Mouse (Mus musculus) neural tube, embryonic 12.5 days (tissue): ENCODE results near the gene Itga9. TPM values are rescaled to one million over a fixed set of nuclear protein-coding genes. Genes with fewer than 3 reads are reported as not detected.

Source experiments
- ATAC-seq: fragments of 200-750 bp; cut with Nextera tagmentation; 2 replicates; pipeline ENCODE4 v1.8.0; 2017; ENCODE audit warnings: low read depth, mild to moderate bottlenecking, moderate TSS enrichment, moderate library complexity; ENCODE audit not compliant: low FRiP score
- H3K27ac ChIP-seq: fragments of 300-500 bp; sonication (generic); 2 replicates; pipeline ENCODE4 v1.5.1; 2016
- H3K27me3 ChIP-seq: fragments of 300-500 bp; sonication (generic); replicated peaks from 2 replicates; pipeline ENCODE4 v1.6.1; 2016; ENCODE audit warnings: mild to moderate bottlenecking
- H3K36me3 ChIP-seq: fragments of 300-500 bp; sonication (generic); 2 replicates; pipeline ENCODE4 v1.6.1; 2016; ENCODE audit warnings: mild to moderate bottlenecking
- H3K4me1 ChIP-seq: fragments of 300-500 bp; sonication (generic); 2 replicates; pipeline ENCODE4 v1.6.1; 2016
- H3K4me2 ChIP-seq: fragments of 300-500 bp; sonication (generic); replicated peaks from 2 replicates; pipeline ENCODE4 v1.6.1; 2016; ENCODE audit warnings: mild to moderate bottlenecking
- H3K4me3 ChIP-seq: fragments of 300-500 bp; sonication (generic); 2 replicates; pipeline ENCODE4 v1.5.1; 2016
- H3K9ac ChIP-seq: fragments of 300-500 bp; sonication (generic); 2 replicates; pipeline ENCODE4 v1.6.1; 2016; ENCODE audit warnings: mild to moderate bottlenecking
- H3K9me3 ChIP-seq: fragments of 300-500 bp; sonication (generic); 2 replicates; pipeline ENCODE4 v1.6.1; 2016; ENCODE audit warnings: mild to moderate bottlenecking
- WGBS: fragments of 180-500 bp; shearing (Covaris S2); methylation state at CpG from one replicate; pipeline ENCODE4 v1.1.7; 2016; 5-methylcytosine and 5-hydroxymethylcytosine counted together
- polyA plus RNA-seq: library from polyadenylated mRNA; unstranded; fragments of >200 nt; fragmentation: Nextera tagmentation; extraction: Ambion mirVana; gene quantifications from 2 replicates; pipeline ENCODE4 v1.2.1, GENCODE M21; 2016

The Itga9 gene
- polyA plus RNA-seq, 1 experiment from 2014 or later = 9.4 TPM

DNA sequence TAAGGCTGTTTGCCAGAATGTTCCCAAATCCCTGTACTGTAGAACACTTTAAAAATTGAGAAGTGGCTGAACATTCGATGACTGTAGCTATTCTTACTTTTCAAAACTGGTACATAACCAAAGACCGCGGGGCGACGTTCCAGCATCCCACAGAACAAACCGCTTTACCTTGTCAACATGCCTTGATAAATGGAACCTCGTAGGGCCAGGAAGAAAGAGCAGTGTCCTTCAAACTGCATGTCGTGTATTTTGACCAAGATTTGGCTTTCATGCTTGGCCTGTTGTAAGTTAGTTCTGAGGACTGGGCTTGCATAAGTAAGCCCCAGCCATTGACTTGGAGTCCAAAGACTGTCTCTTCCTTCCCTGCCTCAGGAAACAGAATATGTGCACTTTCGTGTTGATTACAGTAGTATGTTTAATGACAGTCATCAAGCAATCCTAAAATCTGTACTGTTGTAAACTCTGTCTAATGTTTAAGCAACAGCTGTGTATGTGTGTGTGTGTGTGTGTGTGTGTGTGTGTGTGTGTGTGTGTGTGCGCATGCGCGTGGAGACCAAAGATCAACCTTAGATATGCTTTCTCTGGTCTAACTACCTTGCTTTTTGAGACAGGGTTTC lies 334.2 kb downstream of the Itga9 start:
- Histone ChIP-seq H3K9me3 (no peaks in the 10 kb centered on the region), H3K27me3 (no peaks in the 10 kb centered on the region), H3K27ac (no peak overlapping the region), H3K4me2 (no peak overlapping the region), H3K4me1 (peaks cover 4% of the 10 kb centered on the region), H3K36me3 (no peaks in the 10 kb centered on the region), H3K4me3 (no peak overlapping the region), H3K9ac (no peak overlapping the region)
- no peak for ATAC-seq
- 88% methylated on average over 12 of the region's 12 CpGs for WGBS

DNA sequence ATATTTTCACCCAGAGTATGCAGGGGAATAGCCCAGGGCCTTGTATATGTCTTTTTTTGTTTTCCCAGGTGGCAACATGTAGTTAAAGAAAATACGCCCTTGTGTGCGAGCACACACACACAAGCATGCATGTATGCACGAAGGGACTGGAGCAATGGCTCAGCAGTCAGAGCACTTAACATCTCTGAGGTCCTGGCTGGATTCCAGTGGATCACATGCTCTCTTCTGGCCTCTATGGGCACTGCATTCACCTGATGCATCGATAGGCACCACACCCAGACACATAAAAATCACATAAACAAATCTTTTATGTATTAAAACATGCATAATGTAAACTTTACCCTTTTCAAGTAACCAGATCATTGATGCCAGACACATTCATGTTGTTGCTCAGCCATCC lies 335.5 kb downstream of the Itga9 start:
- no peaks in the 10 kb centered on the region for H3K9me3 ChIP-seq
- ATAC-seq = no peak
- H3K36me3 ChIP-seq = no peaks in the 10 kb centered on the region
- no peaks in the 10 kb centered on the region for H3K27me3 ChIP-seq
- H3K9ac ChIP-seq = no peak overlapping the region
- H3K4me3 ChIP-seq = no peak overlapping the region
- 91% methylated on average over 4 of the region's 4 CpGs for WGBS
- no peak overlapping the region for H3K27ac ChIP-seq
- peaks cover 4% of the 10 kb centered on the region; the same call in 1 of the 2 replicates for H3K4me1 ChIP-seq
- H3K4me2 ChIP-seq = no peak overlapping the region

DNA sequence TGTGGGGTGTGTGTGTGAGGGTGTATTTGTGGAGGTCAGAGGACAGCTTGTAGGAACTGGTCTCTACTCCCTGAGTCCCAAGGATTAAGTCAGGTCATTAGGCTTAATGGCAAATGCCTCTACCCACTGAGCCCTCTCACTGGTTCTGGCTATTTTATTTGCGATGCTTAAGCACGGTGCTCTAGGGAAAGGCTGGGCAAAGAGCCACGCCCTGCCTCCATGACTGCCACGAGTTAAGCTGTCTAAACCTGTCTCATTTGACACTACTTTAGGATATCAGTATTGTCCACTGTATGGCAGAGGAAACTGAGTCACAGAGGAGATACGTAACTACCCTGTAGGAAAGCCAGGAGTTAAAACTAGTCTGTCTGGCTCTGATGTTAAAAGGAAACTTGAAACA lies 337.5 kb downstream of the Itga9 start:
- no peaks in the 10 kb centered on the region for H3K36me3 ChIP-seq
- WGBS = 75% methylated on average over 5 of the region's 5 CpGs
- peaks cover 4% of the 10 kb centered on the region; the same call in 1 of the 2 replicates for H3K4me1 ChIP-seq
- H3K9ac ChIP-seq = no peak overlapping the region
- no peaks in the 10 kb centered on the region for H3K9me3 ChIP-seq
- no peak overlapping the region for H3K4me3 ChIP-seq
- H3K27me3 ChIP-seq = no peaks in the 10 kb centered on the region
- no peak overlapping the region for H3K4me2 ChIP-seq
- no peak overlapping the region for H3K27ac ChIP-seq
- ATAC-seq = no peak

DNA sequence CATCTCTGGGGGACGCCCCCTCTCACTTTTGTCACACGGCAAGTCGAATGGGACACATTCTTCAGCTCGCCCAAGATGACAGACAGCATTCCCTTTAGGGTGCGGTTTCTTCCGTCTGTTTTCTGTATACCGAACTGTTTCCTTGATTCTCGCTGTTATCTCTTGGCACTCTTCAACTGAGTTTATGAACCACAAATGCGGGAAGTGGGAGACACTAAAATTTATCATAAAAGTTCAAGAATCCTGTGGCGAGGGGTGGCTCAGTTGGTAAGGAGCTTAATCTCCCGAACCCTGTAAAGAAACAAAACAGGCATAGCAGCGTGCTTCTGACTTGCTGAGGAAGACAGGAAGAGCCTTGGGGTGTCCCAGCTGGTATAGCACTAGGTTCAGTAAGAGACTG lies 337.9 kb downstream of the Itga9 start:
- Histone ChIP-seq H3K36me3 (no peaks in the 10 kb centered on the region), H3K4me3 (no peak overlapping the region), H3K9ac (no peak overlapping the region), H3K27ac (no peak overlapping the region), H3K9me3 (no peaks in the 10 kb centered on the region), H3K27me3 (no peaks in the 10 kb centered on the region), H3K4me2 (no peak overlapping the region), H3K4me1 (peaks cover 1% of the 10 kb centered on the region; the same call in 1 of the 2 replicates)
- WGBS = 83% methylated on average over 12 of the region's 12 CpGs
- no peak for ATAC-seq

DNA sequence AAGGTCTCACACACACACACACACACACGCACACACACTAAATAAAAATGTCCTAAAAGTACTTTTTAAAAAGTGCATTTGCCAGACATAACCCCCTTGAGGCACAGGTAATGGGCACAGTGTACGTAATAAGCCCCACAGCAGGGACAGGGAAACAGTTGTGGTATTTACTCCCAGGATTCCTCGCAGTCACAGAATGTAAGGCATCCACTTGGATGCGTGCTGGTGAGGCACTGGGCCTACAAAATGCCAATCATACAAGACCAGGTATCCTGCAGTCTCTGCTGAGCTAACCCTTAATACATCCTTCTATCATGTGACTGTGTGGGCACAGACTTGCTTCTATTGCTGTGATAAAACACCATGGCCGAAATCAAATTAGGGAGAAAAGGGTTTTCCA lies 342.0 kb downstream of the Itga9 start:
- Histone ChIP-seq H3K27ac (no peak overlapping the region), H3K4me2 (no peak overlapping the region), H3K36me3 (no peaks in the 10 kb centered on the region), H3K9me3 (no peaks in the 10 kb centered on the region), H3K27me3 (no peaks in the 10 kb centered on the region), H3K4me3 (no peak overlapping the region), H3K9ac (no peak overlapping the region), H3K4me1 (peaks cover 2% of the 10 kb centered on the region; the same call in 1 of the 2 replicates)
- WGBS = 88% methylated on average over 5 of the region's 5 CpGs
- no peak for ATAC-seq

DNA sequence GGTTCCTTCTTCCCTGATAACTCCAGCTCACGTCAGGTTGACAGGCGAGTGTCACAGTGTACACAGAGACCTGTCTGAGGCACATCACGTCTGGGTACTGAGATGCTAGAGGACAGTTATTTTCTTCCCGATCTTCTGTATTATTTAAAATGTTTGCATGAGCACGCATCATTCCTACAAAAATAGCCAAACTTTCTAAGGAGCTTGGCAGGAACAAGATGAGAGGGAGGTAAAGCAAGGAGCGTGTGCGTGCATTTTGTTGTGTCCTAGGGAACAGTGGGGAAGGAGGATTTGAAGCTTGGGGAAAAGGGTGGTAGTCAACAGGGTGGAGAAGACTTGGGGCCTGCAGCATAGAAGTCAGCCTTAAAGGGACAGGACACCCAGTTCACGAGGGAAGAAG lies 342.6 kb downstream of the Itga9 start:
- Histone ChIP-seq H3K4me1 (peaks cover 2% of the 10 kb centered on the region; the same call in 1 of the 2 replicates), H3K27me3 (no peaks in the 10 kb centered on the region), H3K4me2 (no peak overlapping the region), H3K9me3 (no peaks in the 10 kb centered on the region), H3K36me3 (no peaks in the 10 kb centered on the region), H3K9ac (no peak overlapping the region), H3K4me3 (no peak overlapping the region), H3K27ac (no peak overlapping the region)
- no peak for ATAC-seq
- WGBS = 94% methylated on average over 8 of the region's 8 CpGs

DNA sequence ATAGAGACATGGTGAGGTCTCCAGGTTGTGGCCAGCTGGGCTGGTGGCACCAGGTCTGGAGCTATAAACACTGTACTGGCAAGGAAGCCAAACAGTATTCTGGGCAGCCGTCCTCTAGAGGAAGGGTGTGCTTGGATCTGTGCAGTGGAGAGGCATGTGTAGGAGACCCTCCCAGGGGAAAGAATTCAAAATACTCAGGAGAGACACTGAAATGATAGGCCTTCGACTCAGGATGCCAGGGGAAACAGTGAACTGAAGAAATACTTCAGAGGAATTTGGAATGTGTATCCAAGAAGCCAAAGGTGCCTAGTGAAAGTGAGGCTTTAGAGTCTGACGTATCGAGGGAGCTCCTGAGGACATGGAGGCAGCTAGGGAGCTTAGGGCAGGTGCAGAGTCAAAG lies 343.2 kb downstream of the Itga9 start:
- no peak for ATAC-seq
- Histone ChIP-seq H3K36me3 (no peaks in the 10 kb centered on the region), H3K4me3 (no peak overlapping the region), H3K27me3 (no peaks in the 10 kb centered on the region), H3K27ac (no peak overlapping the region), H3K4me2 (no peak overlapping the region), H3K4me1 (peaks cover 2% of the 10 kb centered on the region; the same call in 1 of the 2 replicates), H3K9ac (no peak overlapping the region), H3K9me3 (no peaks in the 10 kb centered on the region)
- 86% methylated on average over 4 of the region's 4 CpGs for WGBS

DNA sequence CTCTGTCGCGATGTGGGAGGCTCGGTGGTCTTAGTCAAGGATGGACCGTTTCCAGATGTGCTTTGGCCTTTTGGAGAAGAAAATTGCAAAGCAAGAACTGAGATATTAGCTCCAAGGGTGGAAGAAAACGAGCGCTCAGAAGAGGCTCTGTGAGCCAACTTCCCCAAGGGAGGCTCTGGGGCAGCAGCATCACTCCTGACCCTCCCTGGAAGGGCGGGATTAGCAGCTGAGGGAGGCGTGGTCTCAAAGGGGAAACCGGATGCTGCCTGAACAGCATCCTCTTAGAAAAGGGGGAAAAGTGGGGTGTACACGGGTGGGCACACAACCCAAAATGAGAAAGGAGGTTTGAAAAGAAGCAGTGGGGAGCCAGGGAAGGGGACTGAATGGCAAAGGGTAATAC lies 343.6 kb downstream of the Itga9 start:
- no peaks in the 10 kb centered on the region for H3K36me3 ChIP-seq
- no peaks in the 10 kb centered on the region for H3K9me3 ChIP-seq
- H3K4me3 ChIP-seq = no peak overlapping the region
- WGBS = 75% methylated on average over 10 of the region's 10 CpGs
- peaks cover 2% of the 10 kb centered on the region; the same call in 1 of the 2 replicates for H3K4me1 ChIP-seq
- no peaks in the 10 kb centered on the region for H3K27me3 ChIP-seq
- H3K4me2 ChIP-seq = no peak overlapping the region
- H3K27ac ChIP-seq = no peak overlapping the region
- ATAC-seq = no peak
- no peak overlapping the region for H3K9ac ChIP-seq

Other genes starting within 250 kb of the Itga9 start
- 0.05 and 0.08 TPM in 2 replicates for gene Eomes, start 128.5 kb upstream of the Itga9 start, polyA plus RNA-seq
- 63.5 and 67.0 TPM in 2 replicates for gene Golga4, start 100.4 kb upstream of the Itga9 start, polyA plus RNA-seq